Mouse (Mus musculus) T-cell, adult 2 months (primary cell): ENCODE measurements around the gene Ugt1a7c.

Experiments used
- DNase-seq: peaks from one replicate; pipeline ENCODE4 v3.0.0; 2022; ENCODE audit warnings: low spot score

Gene Ugt1a7c

GRCm38 (mm10) chr1:88262255-88262654 is 167.4 kb downstream of the Ugt1a7c start:
- no peak for DNase-seq

DNA sequence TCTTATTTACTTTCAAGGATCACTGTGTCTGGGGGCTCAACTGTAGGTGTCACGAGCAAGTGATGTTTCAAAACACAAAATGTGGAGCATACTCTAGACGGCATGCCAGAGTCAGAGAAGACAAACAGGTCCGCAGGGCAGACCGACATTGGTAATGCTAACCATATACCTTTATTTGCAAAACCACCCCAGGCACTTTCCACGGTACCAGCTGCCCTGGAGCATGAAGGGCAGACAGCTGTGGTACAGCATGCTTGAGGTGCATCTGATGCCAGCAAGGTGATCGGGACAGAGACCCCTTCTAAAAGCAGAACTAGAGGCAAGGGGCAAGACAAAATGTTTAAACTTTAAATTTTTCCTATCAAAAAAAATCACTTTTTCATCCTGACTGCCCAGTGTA is 168.1 kb downstream of the Ugt1a7c start:
- DNase-seq = no peak

DNA sequence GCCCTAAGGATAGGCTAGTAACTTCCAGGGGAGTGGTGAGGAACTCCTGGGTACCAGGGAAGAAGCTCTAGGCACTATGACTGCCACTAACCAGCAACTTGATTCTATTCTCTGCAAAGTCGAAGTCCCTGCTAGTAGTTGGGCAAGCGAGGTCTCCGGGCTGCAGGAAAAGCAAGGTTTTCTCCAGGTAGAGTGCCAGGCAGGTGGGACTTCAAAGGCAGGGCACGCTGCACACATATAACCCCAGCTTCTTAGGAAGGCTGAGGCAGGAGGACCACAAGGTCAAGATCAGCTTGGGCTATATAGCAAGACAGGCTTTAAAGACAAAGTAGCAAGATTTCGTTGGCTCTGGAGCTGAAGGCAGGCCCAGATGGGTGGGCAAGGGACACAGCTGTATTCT is 168.9 kb downstream of the Ugt1a7c start:
- no peak for DNase-seq

DNA sequence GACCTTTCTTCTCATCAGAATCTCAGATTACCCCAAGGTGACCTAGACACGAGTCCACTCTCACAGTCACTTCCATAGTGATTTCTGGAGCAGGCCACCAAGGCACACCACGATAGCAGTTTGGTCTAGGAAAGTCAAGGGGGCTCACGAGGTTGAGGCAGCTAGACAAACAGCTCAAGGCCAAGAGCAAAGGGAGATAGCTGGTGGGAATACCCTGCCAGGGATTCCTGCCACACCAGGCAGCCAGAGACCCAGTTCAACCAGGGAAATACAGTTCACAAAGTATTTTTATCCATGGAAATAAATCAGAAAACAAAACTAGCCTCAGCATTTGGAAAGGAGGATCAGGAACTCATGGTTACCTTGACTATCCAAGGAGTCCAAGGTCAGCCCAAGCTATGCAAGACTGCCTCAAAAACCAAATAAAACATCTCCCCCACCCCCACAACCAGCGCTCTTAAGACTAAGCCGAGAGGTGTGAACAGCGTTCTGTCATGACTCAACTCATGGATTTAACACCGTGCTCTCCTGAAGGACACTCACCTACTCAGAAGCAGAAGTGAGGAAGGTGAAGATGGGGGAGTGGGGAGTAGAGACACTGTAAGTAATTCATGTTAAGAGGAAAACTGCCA is 169.5 kb downstream of the Ugt1a7c start:
- DNase-seq = no peak

- DNase-seq = no peak
Observed at GRCm38 (mm10) chr1:88264869-88265240, 170.0 kb downstream of the Ugt1a7c start.

- DNase-seq = no peak
Observed at GRCm38 (mm10) chr1:88266123-88266522, 171.3 kb downstream of the Ugt1a7c start.

DNA sequence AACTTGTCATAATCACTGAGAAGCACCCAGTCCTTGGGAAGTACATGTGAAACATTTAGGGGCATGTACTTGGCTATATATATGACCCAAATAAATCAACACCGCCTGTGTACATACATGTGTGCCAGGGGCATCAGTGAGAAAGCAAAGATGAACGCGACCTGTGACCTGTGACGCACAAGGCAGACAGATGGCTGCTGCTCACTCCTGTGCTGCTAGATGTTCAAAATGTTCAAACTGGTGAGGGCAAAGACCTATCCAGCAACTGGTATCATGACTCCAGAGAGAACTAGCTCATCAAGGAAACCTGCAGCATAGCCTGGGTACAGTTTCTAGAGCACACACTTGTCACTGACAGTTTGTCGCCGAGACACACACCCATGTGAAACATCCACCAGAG is 172.6 kb downstream of the Ugt1a7c start:
- DNase-seq = no peak

GRCm38 (mm10) chr1:88268070-88268469 is 173.2 kb downstream of the Ugt1a7c start:
- DNase-seq = no peak
